Mouse (Mus musculus) liver, embryonic 14.5 days (tissue): ENCODE results near the gene Pou6f1.

Source experiments
- CTCF ChIP-seq: IDR thresholded peaks from 2 replicates; pipeline ENCODE4 v1.5.1; 2016; ENCODE audit warnings: antibody characterized with exemption, low read depth, control low read depth
- EP300 ChIP-seq: IDR thresholded peaks from 2 replicates; pipeline ENCODE4 v1.6.1; 2016; ENCODE audit warnings: antibody characterized with exemption, low read depth

DNA sequence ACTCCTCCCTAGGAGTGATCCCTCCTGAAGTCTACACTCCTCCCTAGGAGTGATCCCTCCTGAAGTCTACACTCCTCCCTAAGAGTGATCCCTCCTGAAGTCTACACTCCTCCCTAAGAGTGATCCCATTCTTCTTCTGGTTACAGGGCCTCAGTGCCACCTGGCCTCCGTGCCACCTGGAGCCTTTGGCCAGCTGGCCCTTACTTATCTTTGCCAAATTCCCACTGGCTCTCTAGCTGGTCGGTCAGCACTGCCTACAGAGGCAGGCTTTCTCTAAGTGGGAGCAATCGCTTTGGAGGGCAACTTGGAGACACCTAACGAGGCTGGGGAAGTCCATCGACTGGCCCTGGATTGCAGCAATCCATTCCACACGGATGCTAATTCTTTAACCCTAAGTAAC lies 46.4 kb upstream of the Pou6f1 start:
- no peak for TF ChIP-seq CTCF
- no peak for TF ChIP-seq EP300
